Mouse (Mus musculus) spleen, postnatal 10 days (tissue): ENCODE results near the gene Tex14.

Experiments
- DNase-seq, 2 experiments: peaks; one replicate each; pipeline ENCODE4 v3.0.0; 2021 to 2022; ENCODE audit warnings: low spot score in 2 of 2

The Tex14 gene

DNA sequence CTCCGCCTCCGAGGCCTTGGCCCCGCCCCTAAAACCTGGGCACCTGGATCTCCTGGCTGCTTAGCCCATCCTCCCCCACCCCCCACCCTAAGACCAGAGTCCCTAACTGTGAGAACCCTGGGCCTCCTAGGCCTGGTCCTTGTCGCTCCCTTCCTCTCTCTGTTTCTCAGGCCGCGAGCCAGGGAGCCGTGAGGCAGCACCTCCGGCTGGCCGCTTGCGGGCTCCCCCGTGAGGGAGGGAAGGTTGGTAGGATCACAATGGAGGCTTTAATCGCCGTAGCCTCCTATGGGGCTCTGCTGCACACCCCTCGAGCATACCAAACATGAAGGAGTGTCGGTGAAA is 187.5 kb downstream of the Tex14 start:
- no peak for DNase-seq

DNA sequence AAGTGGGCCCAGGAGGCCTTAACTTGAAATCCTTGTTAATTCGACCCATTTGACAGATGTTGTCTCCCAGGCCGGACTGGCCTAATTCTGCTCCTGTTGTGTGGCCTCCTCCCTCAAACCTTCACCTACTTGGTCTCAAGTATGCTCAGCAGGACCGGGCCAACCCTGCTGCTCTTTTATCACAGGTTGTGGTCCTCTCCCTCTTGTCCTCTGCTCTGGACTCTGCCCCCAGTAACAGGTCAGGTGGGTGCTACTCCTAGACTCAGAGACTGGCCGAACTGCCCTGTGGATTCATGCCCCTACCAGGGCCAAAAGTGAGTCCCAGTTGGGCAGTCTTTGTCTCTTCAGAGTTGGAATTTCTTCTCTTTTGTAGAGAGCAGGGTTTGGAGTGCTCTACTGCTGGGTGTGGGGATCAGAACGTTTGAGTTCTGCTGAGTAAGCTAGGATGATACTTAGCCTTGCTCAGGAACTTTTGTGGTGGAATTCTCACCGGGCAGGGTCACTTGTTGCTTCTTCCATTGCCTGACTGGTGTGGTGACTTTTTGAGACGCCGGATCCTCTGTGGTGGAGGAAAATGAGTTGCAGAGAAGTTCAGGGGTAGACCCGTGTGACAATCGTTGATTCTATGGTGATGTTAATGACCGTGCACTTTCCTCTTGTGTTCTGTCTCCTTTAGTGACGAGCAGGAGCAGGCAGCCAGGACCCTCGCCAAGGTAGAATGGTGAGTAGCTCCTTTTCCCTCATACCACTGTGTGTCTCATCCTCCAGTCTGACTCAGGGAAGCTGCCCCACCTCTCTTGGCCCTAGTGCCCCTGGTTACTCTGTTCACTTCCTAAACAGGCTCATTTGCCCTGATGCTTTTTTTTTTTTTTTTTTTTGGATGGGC is 188.1 kb downstream of the Tex14 start:
- DNase-seq, result no peak

DNA sequence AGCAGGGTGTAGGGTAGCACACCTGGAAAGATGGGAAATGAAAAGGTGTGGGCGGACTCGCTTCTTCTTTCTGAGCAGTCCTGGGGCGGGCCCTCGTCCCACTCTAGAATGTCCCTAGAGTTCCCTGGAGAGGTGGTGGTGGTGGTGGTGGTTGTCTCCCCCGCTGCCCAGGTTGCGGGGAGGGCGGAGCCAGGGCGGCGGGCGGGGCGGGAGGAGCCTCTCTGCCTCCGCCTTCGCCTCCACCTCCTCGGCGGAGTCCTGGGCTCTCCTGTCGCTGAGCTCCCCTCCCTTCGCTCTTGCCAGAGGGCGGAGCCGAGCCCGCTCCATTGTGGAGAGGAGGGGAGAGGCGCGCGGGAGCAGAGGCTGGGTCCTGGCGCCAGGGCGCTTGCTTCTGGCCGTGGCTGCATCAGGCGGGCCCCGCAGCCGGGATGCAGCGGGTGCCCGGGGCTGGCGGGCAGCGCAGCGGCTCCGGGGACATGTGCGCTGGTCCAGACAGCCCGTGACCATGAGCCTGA is 190.5 kb downstream of the Tex14 start:
- peak; percentile 58 to 79 for DNase-seq

DNA sequence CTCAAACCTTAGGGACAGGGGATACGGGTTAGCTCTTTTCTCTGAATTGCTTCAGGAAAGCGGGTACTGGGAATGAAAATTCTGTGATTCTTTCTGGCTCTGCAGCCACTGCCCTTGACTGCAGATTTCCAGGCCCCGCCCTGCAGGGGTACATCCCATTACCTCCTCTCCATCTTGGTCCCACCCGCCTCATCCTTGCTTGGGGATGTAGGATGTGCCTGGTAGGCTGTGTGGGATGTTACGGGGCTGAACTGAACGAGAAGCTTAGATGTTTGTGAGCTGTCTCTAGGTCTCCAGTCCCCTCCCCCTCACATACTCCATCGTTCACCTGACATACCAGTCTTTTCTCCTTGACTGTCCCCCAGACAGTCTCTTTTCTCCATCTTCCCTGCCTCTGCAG is 191.1 kb downstream of the Tex14 start:
- DNase-seq, result no peak

DNA sequence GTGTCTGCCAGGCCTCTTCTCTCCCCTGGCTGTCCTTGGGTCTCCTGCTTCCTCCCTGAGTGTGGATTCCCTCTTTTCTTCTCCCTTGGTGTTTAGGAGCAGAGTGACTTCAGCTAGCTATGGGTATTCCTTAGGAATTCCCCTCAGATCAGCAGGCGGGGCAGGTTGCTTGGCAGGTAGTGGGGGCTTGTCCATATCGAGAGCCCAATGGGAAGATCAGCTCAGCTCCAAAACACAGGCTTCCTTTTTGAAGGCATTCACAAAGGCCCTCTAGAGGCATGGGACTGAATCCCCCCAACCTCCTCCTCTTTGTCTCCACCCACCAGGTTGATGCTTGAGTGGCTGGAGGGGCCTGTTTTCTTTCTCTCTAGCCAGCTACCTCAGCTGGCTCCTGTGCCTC is 191.6 kb downstream of the Tex14 start:
- no peak for DNase-seq

DNA sequence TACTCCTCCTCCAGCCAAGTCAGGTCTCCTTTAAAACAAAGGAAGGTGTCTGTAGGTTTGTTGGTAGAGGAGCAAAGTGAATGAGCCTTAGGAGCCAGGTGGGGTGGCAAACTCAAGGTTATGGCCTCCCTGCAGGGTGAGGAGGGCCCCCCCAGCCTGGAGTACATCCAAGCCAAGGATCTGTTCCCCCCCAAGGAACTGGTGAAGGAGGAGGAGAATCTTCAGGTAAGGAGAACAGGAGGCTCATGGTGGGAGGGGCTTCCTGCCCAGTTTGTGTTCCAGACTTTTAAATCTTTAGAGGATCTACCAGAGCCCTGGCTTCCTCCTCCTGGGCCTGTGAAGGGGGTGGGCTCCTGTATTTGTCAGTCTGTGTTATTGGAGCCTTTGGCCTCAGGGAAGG is 192.2 kb downstream of the Tex14 start:
- no peak for DNase-seq

DNA sequence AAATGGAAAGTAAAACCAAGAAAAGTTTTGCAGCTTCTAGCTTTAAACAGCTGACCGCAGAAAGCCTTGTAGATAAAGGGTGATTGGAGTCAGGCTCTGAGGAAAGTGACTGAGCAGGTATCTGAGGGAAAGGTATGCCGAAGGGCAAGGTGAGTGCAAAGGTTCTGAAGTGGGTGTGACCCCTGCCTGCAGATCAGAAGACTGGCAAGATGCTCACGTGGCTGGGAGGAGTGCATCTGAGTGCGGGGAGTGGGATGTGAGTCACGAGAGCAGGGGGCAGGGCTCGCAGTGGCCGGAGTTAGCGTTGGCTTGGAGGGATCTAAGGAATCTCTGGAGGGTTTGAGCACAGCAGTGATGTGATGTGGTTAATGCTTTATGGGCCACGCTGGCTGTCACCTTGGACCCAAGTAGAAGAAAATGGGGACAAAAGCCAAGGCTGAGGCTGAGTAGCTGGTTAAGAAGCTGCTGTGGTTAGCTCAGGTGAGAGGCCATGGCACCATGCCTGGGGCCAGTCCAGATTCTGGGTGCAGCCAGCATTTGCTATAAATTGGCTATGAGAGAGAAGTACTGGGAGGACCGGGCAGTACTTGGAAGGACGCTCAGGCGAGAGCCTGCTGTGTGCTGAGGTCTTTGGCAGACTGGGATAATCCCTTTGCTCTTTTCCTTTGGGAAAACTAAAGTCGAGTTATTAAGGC is 194.7 kb downstream of the Tex14 start:
- no peak for DNase-seq

DNA sequence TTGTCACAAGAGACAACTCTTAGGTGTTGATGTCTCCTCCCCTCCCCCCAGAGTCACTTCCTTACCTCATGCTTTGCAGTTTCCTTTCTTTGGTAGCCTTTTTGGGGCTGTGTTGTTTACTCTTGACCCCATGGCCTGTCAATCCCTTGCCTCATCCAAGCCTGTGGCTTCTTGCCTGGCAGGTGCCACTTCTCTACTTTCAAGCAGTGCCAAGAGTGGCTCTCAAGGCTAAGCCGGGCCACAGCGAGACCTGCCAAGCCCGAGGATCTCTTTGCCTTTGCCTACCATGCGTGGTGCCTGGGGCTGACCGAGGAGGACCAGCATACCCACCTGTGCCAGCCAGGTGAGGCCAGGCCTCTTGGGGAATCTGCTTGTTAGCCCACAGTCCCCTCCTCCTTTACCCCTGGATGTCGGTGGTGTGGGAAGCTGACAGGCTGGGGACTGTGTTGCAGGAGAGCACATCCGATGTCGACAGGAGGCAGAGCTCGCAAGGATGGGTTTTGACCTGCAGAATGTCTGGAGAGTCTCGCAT is 195.5 kb downstream of the Tex14 start:
- DNase-seq, result no peak

DNA sequence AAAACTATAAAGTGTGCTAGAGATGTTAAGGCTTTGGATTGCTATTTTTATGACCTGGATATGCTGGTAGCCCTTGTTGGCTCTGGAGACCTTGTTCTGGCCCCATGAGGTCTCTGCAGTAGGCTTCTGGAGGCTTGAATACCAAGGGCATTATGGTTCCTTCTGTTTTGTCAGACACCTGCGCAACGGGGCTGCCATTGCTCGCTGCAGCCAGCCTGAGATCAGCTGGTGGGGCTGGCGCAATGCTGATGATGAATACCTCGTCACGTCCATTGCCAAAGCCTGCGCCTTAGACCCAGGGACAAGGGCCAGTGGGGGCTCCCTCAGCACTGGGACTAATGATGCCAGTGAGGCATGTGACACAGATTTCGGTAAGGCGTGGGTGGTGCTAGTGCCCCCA is 197.4 kb downstream of the Tex14 start:
- DNase-seq, result no peak

DNA sequence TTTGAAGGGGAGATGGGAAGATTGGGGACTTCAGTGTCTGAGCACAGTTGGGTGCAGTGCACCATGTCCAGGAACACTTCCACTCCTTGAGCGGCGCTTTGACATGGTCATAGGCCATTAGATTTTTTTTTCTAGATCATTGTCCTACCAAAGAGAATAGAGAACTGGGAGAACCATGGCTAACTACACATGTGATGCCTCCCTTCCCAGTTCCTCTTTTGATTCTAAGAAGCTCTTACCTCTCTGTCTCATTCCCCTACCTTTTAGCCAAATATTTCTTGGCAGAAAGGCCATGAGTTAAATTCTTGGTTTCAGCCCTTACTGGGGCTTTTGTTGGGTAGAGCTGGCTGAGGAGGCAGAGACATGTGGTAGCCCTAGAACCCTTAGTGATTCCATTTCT is 198.7 kb downstream of the Tex14 start:
- no peak for DNase-seq
